Mouse (Mus musculus) lung, adult 2 months (tissue): ENCODE results near the gene Rassf7.

ENCODE experiments used
- CTCF ChIP-seq: fragments of 200-500 bp; IDR thresholded peaks from 2 replicates; pipeline ENCODE4 v1.5.1; 2011; ENCODE audit warnings: mild to moderate bottlenecking, low read length, control low read depth; ENCODE audit not compliant: insufficient read depth
- POLR2A ChIP-seq: fragments of 200-500 bp; IDR thresholded peaks from 2 replicates; pipeline ENCODE4 v1.6.1; 2011; ENCODE audit warnings: low read depth, mild to moderate bottlenecking, control low read depth, low read length, borderline replicate concordance; ENCODE audit errors: extremely low read depth

- TF ChIP-seq CTCF (no peak), POLR2A (0 out of 2 replicates have a peak, but pooled peaks have one; percentile 8)
Observed at GRCm38 (mm10) chr7:141221249-141222125, 5.8 kb downstream of the Rassf7 start.
